Mouse (Mus musculus) C2C12 (cell line): Measurements from ENCODE around the gene Erg28. TPM values are rescaled to one million over a fixed set of nuclear protein-coding genes. Genes with fewer than 3 reads are reported as not detected.

Experiments
- H3K27me3 ChIP-seq: one replicate; pipeline ENCODE4 v1.6.1; 2011; ENCODE audit not compliant: control insufficient read depth, insufficient read depth, insufficient read length
- H3K36me3 ChIP-seq: one replicate; pipeline ENCODE4 v1.6.1; 2011; ENCODE audit not compliant: control insufficient read depth, insufficient read depth
- H3K4me3 ChIP-seq: one replicate; pipeline ENCODE4 v1.5.1; 2011; ENCODE audit warnings: mild to moderate bottlenecking, control low read depth; ENCODE audit not compliant: poor library complexity, insufficient read depth, severe bottlenecking
- H3K79me2 ChIP-seq: one replicate; pipeline ENCODE4 v1.6.1; 2011; ENCODE audit not compliant: control insufficient read depth, insufficient read depth
- H3K79me3 ChIP-seq: one replicate; pipeline ENCODE4 v1.6.1; 2011; ENCODE audit warnings: low read depth, control low read depth
- H3ac ChIP-seq: one replicate; pipeline ENCODE3; 2011; ENCODE audit warnings: low read depth; ENCODE audit not compliant: control insufficient read depth, insufficient read length
- CEBPB ChIP-seq: IDR thresholded peaks from one replicate; pipeline ENCODE4 v1.6.1; 2011; ENCODE audit warnings: low read depth, mild to moderate bottlenecking, control low read depth, moderate library complexity
- CTCF ChIP-seq: IDR thresholded peaks from one replicate; pipeline ENCODE4 v1.5.1; 2011; ENCODE audit not compliant: control insufficient read depth, insufficient read depth, insufficient read length
- FOSL1 ChIP-seq: IDR thresholded peaks from one replicate; pipeline ENCODE4 v1.8.0; 2011; ENCODE audit warnings: mild to moderate bottlenecking, low read length; ENCODE audit not compliant: poor library complexity, insufficient read depth, severe bottlenecking
- MAX ChIP-seq: IDR thresholded peaks from one replicate; pipeline ENCODE4 v1.6.1; 2011; ENCODE audit warnings: mild to moderate bottlenecking, control low read depth
- MYOD1 ChIP-seq: IDR thresholded peaks from one replicate; pipeline ENCODE4 v1.6.1; 2011; ENCODE audit warnings: low read depth; ENCODE audit not compliant: control insufficient read depth, insufficient read length
- MYOG ChIP-seq: IDR thresholded peaks from one replicate; pipeline ENCODE4 v1.6.1; 2011; ENCODE audit not compliant: control insufficient read depth, insufficient read length; ENCODE audit errors: extremely low read depth
- USF1 ChIP-seq: IDR thresholded peaks from one replicate; pipeline ENCODE4 v1.6.1; 2011; ENCODE audit warnings: low read depth, mild to moderate bottlenecking, control low read depth, moderate library complexity
- polyA plus RNA-seq: library from polyadenylated mRNA; unstranded; fragments of >200 nt; fragmentation: generic; extraction: Trizol; gene quantifications from one replicate; pipeline ENCODE4 v1.2.1, GENCODE M21; 2012; ENCODE audit warnings: missing spikeins

The Erg28 gene
- polyA plus RNA-seq, 1 experiment = 51.4 TPM

DNA sequence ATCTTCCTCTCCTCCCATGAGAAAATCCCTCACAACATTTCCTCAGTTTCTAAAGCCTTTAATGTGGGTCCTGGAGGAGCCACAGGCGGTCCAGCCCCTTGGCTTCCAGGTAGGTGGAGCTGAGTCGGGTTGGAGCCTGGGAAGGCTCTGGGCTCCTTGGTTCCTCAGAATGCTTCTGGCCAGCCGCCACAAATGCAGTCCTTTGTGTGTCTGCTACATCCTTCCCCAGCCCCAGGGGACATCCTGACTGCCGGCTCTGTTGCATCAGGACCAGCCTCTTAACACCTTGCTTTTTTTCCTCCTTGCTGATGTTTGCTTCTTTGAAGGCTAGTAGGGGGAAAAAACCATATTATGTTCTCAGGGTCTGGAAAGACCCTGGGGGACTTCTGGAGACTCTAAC, 56.6 kb downstream of the Erg28 start:
- TF ChIP-seq CEBPB (no peak), CTCF (no peak), FOSL1 (no peak), MAX (no peak), USF1 (no peak), MYOG (no peak), MYOD1 (no peak)
- H3K4me3 ChIP-seq = no peak overlapping the region
- H3K27me3 ChIP-seq = peaks cover 18% of the 10 kb centered on the region
- no peaks in the 10 kb centered on the region for H3K36me3 ChIP-seq
- H3K79me3 ChIP-seq = no peaks in the 10 kb centered on the region
- H3ac ChIP-seq = no peak overlapping the region
- H3K79me2 ChIP-seq = no peaks in the 10 kb centered on the region

- no peaks in the 10 kb centered on the region for H3K79me2 ChIP-seq
Measured at GRCm38 (mm10) chr12:85766287-85766686, 58.1 kb downstream of the Erg28 start.

More at GRCm38 (mm10) chr12:85766287-85766686, 58.1 kb downstream of the Erg28 start:
- H3K79me3 ChIP-seq = no peaks in the 10 kb centered on the region
- H3K4me3 ChIP-seq = no peak overlapping the region
- H3K36me3 ChIP-seq = no peaks in the 10 kb centered on the region
- peaks cover 15% of the 10 kb centered on the region for H3K27me3 ChIP-seq
- TF ChIP-seq USF1 (no peak), MAX (no peak), MYOD1 (no peak), FOSL1 (no peak), MYOG (no peak), CEBPB (no peak), CTCF (no peak)
- H3ac ChIP-seq = no peak overlapping the region

Other genes with a start within 250 kb of the Erg28 start
- gene Jdp2, start 225.5 kb downstream of the Erg28 start, polyA plus RNA-seq = 86.8 TPM
- gene Batf, start 137.9 kb downstream of the Erg28 start, polyA plus RNA-seq = 0.06 TPM
- 0.16 TPM for gene Flvcr2, start 78.0 kb downstream of the Erg28 start, polyA plus RNA-seq
- gene Ttll5, start 109 bp upstream of the Erg28 start, polyA plus RNA-seq = 20.1 TPM